Mouse (Mus musculus) megakaryocyte progenitor cell, adult 5-6 weeks (primary cell): ENCODE data around the gene Rnf186. TPM values are rescaled to one million over a fixed set of nuclear protein-coding genes. Genes with fewer than 3 reads are reported as not detected.
"Not testable (repeated sequence)": the region's sequence is repeated elsewhere in the genome, so short reads cannot be mapped to it uniquely, and the experiment has no call there.

Experiments
- ATAC-seq: replicated peaks from 2 replicates; pipeline ENCODE4 v1.8.0; 2016; ENCODE audit warnings: mild to moderate bottlenecking, moderate TSS enrichment, inconsistent platforms; ENCODE audit not compliant: poor library complexity
- total RNA-seq, 2 experiments: library from RNA; stranded (forward) in 1 of 2; stranded (reverse) in 1 of 2; fragments of 157-497, 149-512 nt in 1 of 2; fragments of 200-1000 nt in 1 of 2; gene quantifications; 2 replicates each; pipeline versions ENCODE4 v1.2.3 to v1.2.4; 2015 to 2017

Rnf186 gene
- total RNA-seq, 2 experiments from 2014 or later, result not detected

GRCm38 (mm10) chr4:138971371-138971770, 4.5 kb downstream of the Rnf186 start:
- ATAC-seq, result no peak

- peak; percentile 53 for ATAC-seq
Observed at GRCm38 (mm10) chr4:138972139-138972826, 5.4 kb downstream of the Rnf186 start.

DNA sequence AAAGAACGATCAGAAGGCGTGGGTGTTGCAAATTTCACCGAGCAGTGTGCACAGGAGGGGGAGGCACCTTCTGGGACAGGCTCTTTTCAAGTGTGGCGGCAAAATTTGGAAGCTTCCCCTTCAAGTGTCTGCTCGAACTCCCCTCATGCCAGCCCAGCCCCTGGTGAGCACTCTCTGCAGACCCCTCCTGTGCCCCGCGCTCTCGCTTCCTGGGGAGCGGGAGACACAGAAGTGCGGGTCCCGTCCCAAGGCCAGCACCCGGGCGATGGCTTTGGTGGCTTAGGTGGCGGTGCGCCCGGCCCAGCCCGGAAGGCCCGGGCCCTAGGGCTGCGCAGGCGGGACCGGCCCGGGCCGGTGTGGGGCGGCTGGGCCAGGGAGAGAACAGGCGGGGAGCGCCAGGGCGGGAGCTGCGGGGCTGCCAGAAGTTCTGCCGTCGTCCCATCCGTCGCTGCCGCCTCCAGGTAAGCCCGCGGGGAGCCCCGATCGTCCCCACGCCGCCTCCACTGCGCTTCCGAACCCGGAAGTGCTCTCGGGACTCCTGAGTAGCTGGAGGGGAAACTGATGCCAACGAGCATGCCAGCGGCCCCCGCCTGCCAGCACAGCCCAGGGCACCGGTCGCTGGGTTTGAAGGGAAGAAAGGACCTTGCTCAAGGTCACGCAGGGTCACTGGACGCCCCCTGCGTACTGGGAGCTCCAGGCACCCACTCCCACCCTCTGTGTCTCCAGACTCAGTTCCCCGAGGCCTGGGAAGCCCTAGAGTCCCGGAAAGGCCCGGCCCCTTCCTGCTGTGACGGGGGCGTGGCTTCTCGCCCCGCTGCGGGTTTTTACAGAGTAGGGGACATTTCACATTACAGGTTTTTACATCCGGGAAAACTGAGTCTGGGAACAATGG, 6.2 kb downstream of the Rnf186 start, which contains the start of gene Tmco4:
Gene Tmco4, plus strand, starts transcription at position 62 of the 892 bp plus-strand sequence.
- peak; percentile 72 for ATAC-seq

- peak; percentile 3 for ATAC-seq
Observed at GRCm38 (mm10) chr4:138973719-138974115, 6.8 kb downstream of the Rnf186 start.

DNA sequence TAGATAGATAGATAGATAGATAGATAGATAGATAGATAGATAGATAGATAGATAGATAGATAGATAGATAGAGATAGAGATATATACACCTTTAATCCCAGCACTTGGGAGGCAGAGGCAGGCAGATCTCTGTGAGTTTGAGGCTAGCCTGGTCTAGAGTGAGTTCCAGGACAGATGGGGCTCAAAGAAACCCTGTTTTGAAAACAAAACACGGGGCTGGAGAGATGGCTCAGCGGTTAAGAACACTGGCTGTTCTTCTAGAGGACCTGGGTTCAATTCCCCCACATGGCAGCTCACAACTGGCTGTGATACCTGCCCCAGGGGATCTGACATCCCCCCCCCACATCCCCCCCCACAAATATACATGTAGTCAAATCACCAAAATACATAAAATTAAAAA, 7.6 kb downstream of the Rnf186 start:
- not testable (repeated sequence) for ATAC-seq

DNA sequence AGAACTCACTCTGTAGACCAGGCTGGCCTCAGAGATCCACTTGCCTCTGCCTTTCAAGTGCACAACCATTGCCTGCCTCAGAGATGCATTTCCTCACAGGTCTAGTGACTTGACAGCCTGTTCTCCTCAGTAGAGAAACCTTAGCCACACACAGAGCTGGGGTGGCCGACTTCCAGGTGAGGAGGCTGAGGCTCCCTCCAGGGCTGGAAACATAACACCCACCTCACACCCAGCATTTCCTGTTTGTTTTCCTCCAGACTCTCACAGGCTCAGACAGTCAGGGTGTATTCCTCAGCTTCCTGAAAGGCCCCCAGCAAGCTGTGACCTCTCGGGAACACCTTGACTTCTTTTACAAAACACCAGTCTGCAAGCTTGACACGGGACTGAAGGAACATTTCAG, 8.3 kb downstream of the Rnf186 start:
- no peak for ATAC-seq

GRCm38 (mm10) chr4:138976046-138976445, 9.1 kb downstream of the Rnf186 start:
- no peak for ATAC-seq

DNA sequence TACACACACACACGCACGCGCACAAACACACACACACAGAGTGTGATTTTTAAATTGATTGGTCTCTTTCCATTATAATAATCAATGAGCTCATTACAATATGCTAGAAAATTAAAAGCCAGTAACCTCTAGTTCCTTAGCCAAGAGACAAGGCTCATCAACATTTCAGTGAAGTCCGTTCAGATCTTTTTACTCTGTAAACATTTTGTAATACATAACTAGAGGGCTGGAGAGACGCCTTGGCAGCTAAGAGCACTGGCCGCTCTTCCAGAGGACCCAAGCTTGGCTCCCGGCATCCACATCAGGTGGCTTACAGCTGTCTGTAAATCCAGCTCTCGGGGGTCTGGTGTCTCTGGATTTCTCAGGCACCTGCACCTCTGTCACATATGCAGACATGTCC, 13.1 kb downstream of the Rnf186 start:
- ATAC-seq, result no peak

GRCm38 (mm10) chr4:138980771-138981420, 14.0 kb downstream of the Rnf186 start:
- ATAC-seq, result no peak

DNA sequence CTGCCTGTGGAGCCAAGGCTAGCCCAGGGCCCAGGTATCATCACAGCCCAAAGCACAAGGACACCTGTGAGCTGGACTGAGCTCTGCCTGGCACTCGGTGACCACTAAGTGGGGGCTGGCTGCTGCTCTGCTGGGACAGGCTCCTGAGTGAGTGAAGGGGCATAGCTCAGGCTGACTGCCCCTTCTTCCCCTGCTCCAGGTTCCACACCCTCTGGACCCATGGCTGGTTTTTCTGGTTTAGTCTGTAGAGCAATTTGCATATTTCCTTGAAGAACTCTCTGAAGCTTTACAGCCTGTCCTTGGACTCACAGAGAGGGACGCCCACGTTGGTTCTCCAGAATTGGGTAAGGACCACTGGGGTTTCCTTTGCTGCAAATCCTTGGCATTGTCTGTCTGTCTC, 16.5 kb downstream of the Rnf186 start:
- no peak for ATAC-seq

DNA sequence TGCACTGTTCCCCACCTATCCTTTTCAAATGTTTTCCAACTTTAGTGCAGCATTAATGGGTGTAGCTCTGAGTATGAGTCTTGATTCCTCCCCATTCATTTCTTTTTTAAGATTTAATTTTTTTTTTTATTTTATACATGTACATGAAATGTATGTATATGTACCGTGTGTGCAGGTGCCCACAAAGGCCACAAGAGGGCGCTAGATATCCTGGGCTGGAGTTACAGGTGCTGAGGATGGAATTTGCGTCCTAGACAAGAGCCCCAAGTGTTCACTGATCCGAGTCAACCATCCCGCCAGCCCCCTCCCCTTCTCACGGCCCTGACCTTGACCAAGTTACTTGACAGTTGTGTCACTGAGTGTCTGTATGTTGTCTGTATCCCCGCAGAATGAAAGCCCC, 17.8 kb downstream of the Rnf186 start:
- no peak for ATAC-seq

GRCm38 (mm10) chr4:138986280-138986679, 19.4 kb downstream of the Rnf186 start:
- ATAC-seq, result no peak

GRCm38 (mm10) chr4:138994389-138994788, 27.5 kb downstream of the Rnf186 start:
- no peak for ATAC-seq

GRCm38 (mm10) chr4:138996410-138996809, 29.5 kb downstream of the Rnf186 start:
- ATAC-seq, result no peak

DNA sequence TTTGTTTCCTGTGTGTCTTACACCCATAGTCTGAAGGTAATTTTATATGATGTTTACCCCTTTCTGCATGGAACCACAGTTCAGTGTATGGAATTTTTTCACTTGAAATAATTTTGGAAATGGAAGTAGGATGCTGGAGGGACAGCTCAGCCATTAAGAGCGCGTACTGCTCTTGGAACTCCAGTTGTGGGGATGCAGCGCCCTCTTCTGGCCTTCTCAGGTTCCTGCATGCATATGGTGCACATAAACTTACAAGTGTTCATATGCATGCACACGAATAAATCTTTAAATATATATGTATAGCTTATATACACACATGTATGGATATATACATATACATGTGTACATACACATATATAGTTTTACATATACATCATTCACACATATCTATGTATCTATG, 30.2 kb downstream of the Rnf186 start:
- no peak for ATAC-seq

- ATAC-seq, result no peak
Observed at GRCm38 (mm10) chr4:138998611-138999010, 31.7 kb downstream of the Rnf186 start.

DNA sequence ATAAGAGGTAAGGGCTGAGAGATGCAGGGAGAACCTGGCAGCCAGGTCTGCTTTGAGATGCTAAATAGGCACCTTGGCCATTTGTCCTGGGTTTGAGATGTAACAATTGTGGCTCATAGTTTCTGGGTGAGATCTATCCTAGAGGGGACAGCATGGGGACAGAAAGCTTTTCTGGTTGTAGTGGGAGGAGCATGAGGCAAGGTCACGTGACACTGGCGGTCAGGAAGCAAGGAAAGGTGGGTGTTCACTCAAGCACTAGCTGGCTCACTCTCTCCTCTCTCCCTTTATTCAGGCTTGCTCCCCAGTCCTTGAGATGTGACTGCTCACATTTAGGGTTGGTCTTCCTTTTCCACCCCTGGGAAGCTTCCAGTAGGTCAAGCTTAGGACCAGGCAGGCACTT, 34.1 kb downstream of the Rnf186 start:
- ATAC-seq, result no peak

GRCm38 (mm10) chr4:139001433-139001832, 34.5 kb downstream of the Rnf186 start:
- ATAC-seq, result no peak

GRCm38 (mm10) chr4:139004067-139004466, 37.2 kb downstream of the Rnf186 start:
- ATAC-seq, result no peak

DNA sequence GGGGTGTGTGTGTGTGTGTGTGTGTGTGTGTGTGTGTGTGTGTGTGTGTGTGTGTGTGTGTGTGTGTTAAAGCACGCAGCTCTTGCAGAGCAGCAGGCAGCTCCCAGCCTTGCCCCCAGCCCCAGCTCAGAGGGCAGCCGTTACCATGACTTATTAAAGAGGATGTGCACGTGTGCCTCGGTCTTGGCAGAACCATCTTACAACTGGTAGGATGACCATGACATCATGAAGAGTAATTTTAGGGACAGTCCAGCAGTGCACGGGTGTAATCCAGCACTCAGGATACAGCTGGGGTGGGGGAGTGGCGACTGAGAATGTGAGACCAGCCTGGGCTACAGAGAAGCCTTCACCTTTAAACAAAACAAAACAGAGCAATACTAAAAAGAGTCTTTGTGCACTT, 38.3 kb downstream of the Rnf186 start:
- ATAC-seq, result no peak

GRCm38 (mm10) chr4:139007353-139007752, 40.4 kb downstream of the Rnf186 start:
- ATAC-seq, result no peak
